Mouse (Mus musculus) gastrocnemius, adult 2 months (tissue): Measurements from ENCODE around the gene Tmem220. TPM values are rescaled to one million over a fixed set of nuclear protein-coding genes. Genes with fewer than 3 reads are reported as not detected.

Experiments
- DNase-seq: peaks from one replicate; pipeline ENCODE4 v3.0.0; 2022
- H3K27ac ChIP-seq: fragments of 200-600 bp; 2 replicates; pipeline ENCODE4 v1.8.1; 2022; ENCODE audit warnings: mild to moderate bottlenecking
- H3K4me3 ChIP-seq: fragments of 200-600 bp; 2 replicates; pipeline ENCODE4 v1.8.1; 2022; ENCODE audit warnings: mild to moderate bottlenecking, moderate library complexity
- CTCF ChIP-seq: fragments of 200-600 bp; IDR thresholded peaks from 2 replicates; pipeline ENCODE4 v1.8.1; 2022; ENCODE audit warnings: antibody characterized with exemption, mild to moderate bottlenecking, moderate library complexity
- intact Hi-C: fragments of 180-260 bp; cut with DNase I; formaldehyde crosslinking; loops from one replicate; pipeline ENCODE4 v1.15.1; 2025
- long read RNA-seq, 2 experiments: library from polyadenylated mRNA; stranded (forward); transcript quantifications; one replicate each; pipeline ENCODE4 v2.0.0; 2021
- total RNA-seq, 2 experiments: library from RNA; stranded (reverse); gene quantifications; 2 replicates each; pipeline ENCODE4 v1.2.3; 2021

Gene Tmem220
- total RNA-seq: 1 to 10 TPM in 1 of 2 experiments, under 1 TPM in 1; 0.66 to 1.3 TPM
- long read RNA-seq, experiment 1: 0 reads
- long read RNA-seq, experiment 2, partial matches to known transcripts: 0 of 3 reads
- long read RNA-seq, experiment 2, other reads (novel, unspliced or antisense): 1 of 3 reads

DNA sequence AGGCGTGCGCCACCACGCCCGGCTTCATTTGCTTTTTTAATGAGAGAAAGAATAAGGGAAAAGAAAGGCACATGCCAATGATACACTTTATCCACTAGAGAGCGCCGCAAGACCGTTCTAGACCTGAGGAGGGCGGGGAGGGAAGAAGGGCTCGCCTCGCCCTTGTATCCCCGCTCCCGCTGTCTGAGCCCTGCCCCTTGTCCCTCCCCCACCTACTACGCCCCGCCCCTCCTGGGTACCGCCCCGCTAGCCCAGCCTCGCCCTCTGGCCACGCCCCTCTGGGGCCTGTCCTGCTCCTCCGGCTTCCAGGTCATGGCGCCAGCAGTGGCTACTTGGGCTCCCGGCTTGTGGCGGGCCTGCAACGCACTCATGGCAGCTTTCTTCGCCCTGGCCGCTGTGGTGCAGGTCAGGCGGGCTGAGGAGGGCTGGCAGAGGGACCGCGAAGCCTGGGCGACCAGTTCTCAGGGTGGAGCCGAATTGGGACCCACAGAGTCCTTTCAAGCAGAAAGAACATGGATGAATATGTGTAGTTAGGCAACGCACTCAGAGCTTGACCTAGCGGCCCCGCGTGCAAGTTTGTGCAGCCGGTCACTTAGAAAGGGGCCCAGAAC, at the start of gene Tmem220:
TSS of gene Tmem220 (plus strand) at position 288 of the 611 bp plus-strand sequence.
- TF ChIP-seq CTCF: peak; percentile 92
- peak; percentile 97 for DNase-seq
- intact Hi-C loops: loop anchor here (1.0 to 5.0 kb wide), 4 partner anchors 27 to 77 kb away; partner anchors contain the start of genes Adprm and Sco1
- H3K4me3 ChIP-seq: peak within 1 kb of the TSS; percentile 82
- H3K27ac ChIP-seq: peak within 1 kb of the TSS; percentile 86

DNA sequence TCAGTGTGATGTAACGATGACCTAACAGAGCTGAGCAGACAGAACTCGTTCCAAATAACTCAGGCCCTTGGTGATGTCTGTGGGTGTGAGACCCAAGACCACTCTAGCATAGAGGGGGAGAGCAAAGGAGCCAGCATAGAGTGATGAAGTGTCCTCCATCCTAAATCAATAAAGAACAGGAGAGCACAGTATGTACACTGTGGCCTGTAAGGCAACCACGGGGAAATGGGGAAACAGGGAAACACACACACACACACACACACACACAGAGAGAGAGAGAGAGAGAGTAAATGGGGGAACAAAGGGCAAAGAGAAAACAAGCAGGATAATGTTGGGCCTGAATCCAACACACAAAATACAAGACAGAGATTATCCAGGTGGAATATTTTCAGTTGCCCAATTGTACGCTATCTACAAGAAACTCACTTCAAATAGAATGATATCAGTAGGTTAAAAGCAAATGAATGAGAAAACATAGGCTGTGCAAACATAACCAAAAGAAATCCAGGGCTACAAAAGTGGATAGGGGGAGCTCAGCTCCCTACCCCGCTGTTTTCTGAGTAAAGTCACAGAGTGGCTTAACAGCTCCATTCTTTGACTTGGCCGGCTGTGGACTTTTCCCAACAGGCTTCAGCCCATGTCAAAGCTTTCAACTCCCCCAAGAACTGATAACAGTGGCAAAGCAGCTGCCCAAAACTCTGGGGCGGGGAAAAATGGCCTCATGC, 49.2 kb upstream of the Tmem220 start:
- no peak for TF ChIP-seq CTCF

DNA sequence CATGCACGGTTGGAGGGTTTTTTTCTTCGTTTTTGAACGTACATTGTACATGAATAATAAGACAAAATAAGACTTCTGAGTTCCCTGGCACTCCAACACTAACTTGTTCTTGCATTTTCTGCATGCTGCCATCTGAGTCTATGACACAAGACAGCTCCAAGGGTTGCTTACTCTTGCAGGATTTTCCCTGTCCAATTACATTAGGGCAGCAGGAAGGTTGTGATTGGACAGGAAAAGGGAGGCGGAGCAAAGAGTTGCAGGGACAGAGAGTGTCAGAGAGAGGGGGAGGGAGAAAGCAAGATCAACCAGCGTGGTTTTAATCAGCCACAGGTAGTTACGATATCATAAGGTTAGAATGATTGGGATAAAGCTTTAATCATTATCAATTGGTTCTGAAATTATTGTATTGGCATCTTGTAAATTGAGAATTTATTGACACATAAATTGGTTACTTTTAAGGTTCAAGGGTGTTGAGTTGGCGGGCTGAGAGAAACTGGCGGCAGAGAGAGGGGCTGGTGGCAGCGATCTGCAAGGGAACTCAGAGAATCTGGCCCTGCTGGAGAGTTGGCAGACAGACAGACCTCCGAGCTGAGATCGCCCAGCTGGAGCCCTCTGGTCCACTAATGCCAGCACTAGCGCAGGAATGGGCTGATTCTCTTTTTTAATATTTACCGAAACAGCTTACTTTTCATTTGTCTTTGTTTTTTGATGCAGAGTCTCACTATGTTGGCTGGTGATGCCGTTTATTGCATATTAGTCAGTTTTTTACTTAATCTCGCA, 43.4 kb upstream of the Tmem220 start:
- intact Hi-C loops: no loop called here
- no peak for DNase-seq
- H3K4me3 ChIP-seq: no peak overlapping the region
- H3K27ac ChIP-seq: no peak overlapping the region
- no peak for TF ChIP-seq CTCF

More for the DNA sequence above, 49.2 kb upstream of the Tmem220 start:
- Histone ChIP-seq H3K4me3 (no peak overlapping the region), H3K27ac (no peak overlapping the region)
- intact Hi-C loops: no loop called here
- no peak for DNase-seq

DNA sequence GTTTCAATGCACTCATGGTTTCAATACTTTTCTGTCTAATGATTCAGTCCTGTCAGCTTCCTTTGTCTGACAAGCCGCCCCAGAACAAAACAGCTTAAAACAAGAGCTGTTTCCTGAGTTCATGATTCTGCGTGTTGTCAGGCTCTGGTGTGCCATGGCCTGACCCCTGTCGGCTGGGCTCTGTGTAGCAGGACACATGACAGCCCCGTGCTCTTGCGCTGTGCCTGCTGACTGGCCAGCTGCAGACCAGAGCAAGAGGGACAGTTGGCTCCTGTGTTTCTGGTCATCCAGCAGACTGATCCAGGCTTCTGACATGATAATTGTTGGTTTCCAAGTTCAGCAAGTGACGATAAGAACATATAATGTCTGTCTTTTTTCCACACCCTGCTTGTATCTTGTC, 42.2 kb upstream of the Tmem220 start:
- peak; percentile 62 for TF ChIP-seq CTCF
- intact Hi-C loops: no loop called here
- peak; percentile 61 for DNase-seq
- Histone ChIP-seq H3K27ac (no peak overlapping the region), H3K4me3 (no peak overlapping the region)

DNA sequence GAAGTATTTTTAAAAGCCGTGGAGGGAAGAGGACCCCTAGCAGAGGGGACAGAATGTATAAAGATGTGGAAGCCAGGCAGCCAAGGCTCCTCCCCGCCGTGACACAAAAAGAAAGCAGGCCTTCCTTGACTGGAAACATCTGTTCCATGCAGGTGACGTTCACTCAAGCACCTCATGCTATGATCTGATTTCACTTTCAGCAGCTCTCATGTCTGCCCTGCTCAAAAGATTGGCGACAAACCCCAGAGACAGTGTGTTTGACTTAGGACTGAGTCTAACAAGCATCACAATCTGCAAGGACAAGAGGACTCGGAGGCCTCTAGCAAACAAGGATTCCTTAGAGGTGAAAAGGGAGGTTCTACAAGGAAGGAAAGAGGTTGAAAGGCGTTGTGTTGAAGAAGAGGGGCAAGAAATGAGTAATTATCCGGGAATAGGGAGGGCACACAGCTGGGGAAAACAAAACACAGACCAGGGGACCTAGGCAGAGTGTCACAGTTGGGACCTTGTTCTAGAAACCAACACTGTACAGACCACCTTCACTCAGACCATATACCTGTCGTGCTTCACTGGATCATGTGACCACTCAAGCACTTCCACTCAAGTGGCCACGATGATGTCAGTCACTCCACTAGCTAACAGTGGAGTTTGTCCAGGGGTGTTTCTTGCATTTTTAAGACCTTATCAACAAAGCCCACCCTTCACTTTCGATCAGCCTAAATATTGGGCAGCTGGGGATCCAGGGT, 41.4 kb upstream of the Tmem220 start:
- DNase-seq: no peak
- Histone ChIP-seq H3K27ac (no peak overlapping the region), H3K4me3 (no peak overlapping the region)
- intact Hi-C loops: loop anchor here (1.0 to 2.0 kb wide), 2 partner anchors 69 to 77 kb away; no protein-coding TSS in a partner anchor
- TF ChIP-seq CTCF: no peak

DNA sequence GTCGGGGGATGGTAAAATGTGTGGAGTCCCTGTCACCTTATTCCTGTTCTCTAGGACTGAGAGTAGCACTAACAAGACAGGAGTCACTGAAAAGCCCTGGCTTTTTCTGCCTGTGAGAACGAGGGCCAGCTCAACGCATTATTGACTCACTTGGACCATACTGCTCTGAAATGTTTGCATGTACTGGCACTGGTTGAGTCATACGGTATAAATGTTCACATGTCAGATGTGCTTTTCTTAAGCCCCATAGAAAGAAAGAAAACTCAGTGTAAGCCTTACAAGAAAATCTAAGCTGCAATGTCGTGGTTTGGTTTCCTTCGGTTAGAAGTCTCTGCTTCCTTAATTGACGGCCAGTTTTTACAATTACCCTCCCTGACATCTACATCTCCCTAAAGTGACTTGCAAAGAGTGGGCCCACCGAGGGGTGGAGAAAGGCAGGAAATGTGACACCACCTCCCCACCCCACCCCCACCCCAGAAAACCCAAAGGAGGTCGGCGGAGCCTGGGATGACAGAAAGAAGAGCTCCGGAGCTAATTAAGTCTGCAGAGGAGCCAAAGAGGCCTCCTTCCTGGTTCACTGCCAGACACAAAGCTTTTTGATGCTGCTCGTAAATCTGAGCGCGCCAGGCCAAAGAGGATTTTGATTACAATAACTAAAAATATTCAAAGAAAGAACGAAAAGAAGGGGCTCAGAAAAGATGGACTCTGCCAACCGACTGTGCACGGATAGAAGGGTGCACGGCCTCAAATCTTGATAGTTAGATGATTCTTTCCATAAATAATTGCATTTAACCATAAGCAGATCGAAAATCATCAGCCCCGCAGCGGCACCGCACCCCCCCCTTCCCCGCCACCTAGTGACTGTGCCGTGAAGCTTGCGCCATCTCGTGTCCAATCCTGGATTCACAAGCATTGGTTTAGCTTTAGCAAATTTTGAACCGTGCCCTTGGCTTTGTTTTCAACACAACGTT, 40.5 kb upstream of the Tmem220 start:
- DNase-seq: peak; percentile 79
- peak; percentile 87; the same call in 1 of the 2 replicates for TF ChIP-seq CTCF
- intact Hi-C loops: loop anchor here (1.0 to 2.0 kb wide), 2 partner anchors 70 to 78 kb away; no protein-coding TSS in a partner anchor

DNA sequence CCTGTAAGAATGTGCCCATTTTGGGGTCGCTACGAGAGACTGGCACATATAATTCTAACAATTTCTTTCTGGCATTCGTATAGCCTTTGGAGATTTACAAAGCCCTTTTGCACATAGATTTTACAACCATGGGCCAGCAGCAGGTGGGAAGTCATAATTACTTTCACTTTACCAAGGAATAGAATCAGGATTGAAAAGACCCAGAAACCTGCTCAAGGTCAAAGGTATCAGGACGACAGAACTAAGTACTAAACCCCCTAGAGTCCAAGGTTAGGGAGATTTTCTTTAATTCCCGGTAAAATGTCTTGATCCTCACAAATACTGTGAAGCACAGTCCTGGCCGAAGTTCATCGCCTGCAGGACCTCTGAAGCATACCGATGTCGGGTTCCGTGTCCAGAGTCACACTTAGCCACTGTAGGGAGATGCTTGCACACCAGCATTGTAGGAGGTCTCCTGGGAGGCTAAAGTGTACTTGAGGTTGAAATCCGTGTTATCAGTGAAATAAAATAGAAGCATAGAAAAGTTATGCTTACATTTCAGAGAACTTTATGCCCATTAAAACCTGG, 39.7 kb upstream of the Tmem220 start:
- intact Hi-C loops: loop anchor here (2.0 kb wide), 1 partner anchor 70 kb away; no protein-coding TSS in a partner anchor
- TF ChIP-seq CTCF: no peak

More for the DNA sequence above, 40.5 kb upstream of the Tmem220 start:
- Histone ChIP-seq H3K27ac (peak overlapping the region; percentile 39), H3K4me3 (peak overlapping the region; percentile 85)

GRCm38 (mm10) chr11:66992150-66992549, 32.8 kb upstream of the Tmem220 start:
- DNase-seq: no peak
- no peak overlapping the region for H3K4me3 ChIP-seq
- intact Hi-C loops: no loop called here

More for the DNA sequence above, 39.7 kb upstream of the Tmem220 start:
- no peak for DNase-seq
- peak overlapping the region; percentile 85 for H3K4me3 ChIP-seq
- H3K27ac ChIP-seq: peak overlapping the region; percentile 39

DNA sequence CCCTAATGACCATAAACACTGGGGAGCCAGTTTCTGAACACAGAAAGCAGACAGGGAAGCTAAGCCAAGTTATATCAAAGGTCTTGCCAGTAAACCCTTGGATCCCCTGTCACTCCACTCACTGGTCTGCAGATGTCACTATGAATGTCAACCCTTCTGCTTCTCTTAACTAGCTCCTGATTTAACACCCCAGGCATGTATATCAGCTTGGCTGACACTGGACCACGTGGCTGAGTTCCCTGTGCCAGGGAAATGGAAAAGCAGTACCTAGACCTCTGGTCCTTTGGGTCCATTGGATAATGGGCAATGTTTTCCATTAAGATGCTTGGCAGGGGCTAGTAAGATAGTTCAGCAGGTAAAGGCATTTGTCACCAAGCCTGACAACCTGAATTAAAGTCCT, 31.3 kb upstream of the Tmem220 start:
- intact Hi-C loops: no loop called here
- DNase-seq: no peak
- H3K4me3 ChIP-seq: no peak overlapping the region
- TF ChIP-seq CTCF: no peak
- H3K27ac ChIP-seq: no peak overlapping the region

More at GRCm38 (mm10) chr11:66992150-66992549, 32.8 kb upstream of the Tmem220 start:
- no peak for TF ChIP-seq CTCF
- no peak overlapping the region for H3K27ac ChIP-seq

DNA sequence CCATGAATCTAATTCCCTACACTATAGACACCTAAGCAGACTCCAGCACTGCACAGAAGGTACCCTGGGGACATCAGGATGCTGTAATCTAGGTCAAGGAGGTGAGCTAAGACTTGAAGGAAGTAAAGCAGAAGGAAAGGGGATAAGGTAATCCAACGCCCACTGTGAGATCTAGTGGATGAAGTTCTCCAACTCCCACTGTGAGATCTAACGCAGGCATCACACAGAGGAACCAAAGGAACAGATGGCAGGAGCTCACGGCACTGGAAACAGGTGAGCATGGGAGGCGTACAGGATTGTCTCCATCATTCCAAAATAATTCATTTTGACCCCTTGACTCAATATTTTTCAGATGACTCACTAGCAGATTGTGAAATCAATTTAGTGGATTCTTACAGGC, 28.5 kb upstream of the Tmem220 start:
- no peak for TF ChIP-seq CTCF
- no peak overlapping the region for H3K4me3 ChIP-seq
- intact Hi-C loops: no loop called here
- H3K27ac ChIP-seq: no peak overlapping the region
- no peak for DNase-seq
